Mouse (Mus musculus): ENCODE data around the gene Pnpla5. TPM values are rescaled to one million over a fixed set of nuclear protein-coding genes. Genes with fewer than 3 reads are reported as not detected.
A peak's percentile ranks its signal among the peaks of the same experiment; 100 is the strongest.

Pnpla5 gene
- polyA plus RNA-seq, 1 experiment from 2014 or later, result not detected

GRCm38 (mm10) chr15:84126447-84126846 lies 3.5 kb upstream of the Pnpla5 start:
- ATAC-seq (replicated peaks; ENCODE audit: extremely low read depth, insufficient read depth, low FRiP score), result no peak
- Histone ChIP-seq H3K4me3 (ENCODE audit: low read length) (no peak overlapping the region), H3K4me1 (ENCODE audit: control insufficient read depth, insufficient read depth, low read length) (peaks cover 5% of the 10 kb centered on the region), H3K9me3 (replicated peaks; ENCODE audit: control insufficient read depth, low read length) (no peaks in the 10 kb centered on the region), H3K36me3 (ENCODE audit: control insufficient read depth, insufficient read depth) (no peaks in the 10 kb centered on the region), H3K27me3 (ENCODE audit: control insufficient read depth, insufficient read depth, low read length) (0 out of 2 replicates have a peak, but pooled peaks cover 2% of the 10 kb centered on the region), H3K27ac (ENCODE audit: low read length) (no peak overlapping the region), H3K4me2 (ENCODE audit: low read depth, low read length) (no peak overlapping the region), H3K9ac (ENCODE audit: low read length) (no peak overlapping the region)
- 60% methylated on average over 4 of the region's 4 CpGs for WGBS

- no peak overlapping the region for H3K9ac ChIP-seq (ENCODE audit: low read length)
- 0 out of 2 replicates have a peak, but pooled peaks cover 4% of the 10 kb centered on the region for H3K27me3 ChIP-seq (ENCODE audit: control insufficient read depth, insufficient read depth, low read length)
- no peak overlapping the region for H3K4me3 ChIP-seq (ENCODE audit: low read length)
- no peak for ATAC-seq (replicated peaks; ENCODE audit: extremely low read depth, insufficient read depth, low FRiP score)
- 56% methylated on average over 7 of the region's 7 CpGs for WGBS
- H3K9me3 ChIP-seq (replicated peaks; ENCODE audit: control insufficient read depth, low read length), result no peaks in the 10 kb centered on the region
- H3K4me1 ChIP-seq (ENCODE audit: control insufficient read depth, insufficient read depth, low read length), result no peaks in the 10 kb centered on the region
- H3K4me2 ChIP-seq (ENCODE audit: low read depth, low read length), result no peak overlapping the region
- no peak overlapping the region for H3K27ac ChIP-seq (ENCODE audit: low read length)
- H3K36me3 ChIP-seq (ENCODE audit: control insufficient read depth, insufficient read depth), result no peaks in the 10 kb centered on the region
Measured at GRCm38 (mm10) chr15:84124086-84124485, 1.1 kb upstream of the Pnpla5 start.

GRCm38 (mm10) chr15:84121036-84121435 lies 1.9 kb downstream of the Pnpla5 start:
- Histone ChIP-seq H3K4me2 (ENCODE audit: low read depth, low read length) (no peak overlapping the region), H3K36me3 (ENCODE audit: control insufficient read depth, insufficient read depth) (no peaks in the 10 kb centered on the region), H3K9ac (ENCODE audit: low read length) (no peak overlapping the region), H3K9me3 (replicated peaks; ENCODE audit: control insufficient read depth, low read length) (peaks cover 3% of the 10 kb centered on the region), H3K27ac (ENCODE audit: low read length) (no peak overlapping the region), H3K4me1 (ENCODE audit: control insufficient read depth, insufficient read depth, low read length) (no peaks in the 10 kb centered on the region), H3K27me3 (ENCODE audit: control insufficient read depth, insufficient read depth, low read length) (0 out of 2 replicates have a peak, but pooled peaks cover 4% of the 10 kb centered on the region), H3K4me3 (ENCODE audit: low read length) (no peak overlapping the region)
- WGBS, result 62% methylated on average over 7 of the region's 7 CpGs
- no peak for ATAC-seq (replicated peaks; ENCODE audit: extremely low read depth, insufficient read depth, low FRiP score)

- no peak overlapping the region for H3K4me3 ChIP-seq (ENCODE audit: low read length)
Measured at GRCm38 (mm10) chr15:84120612-84121011, 2.4 kb downstream of the Pnpla5 start.

GRCm38 (mm10) chr15:84116466-84116865 lies 6.5 kb downstream of the Pnpla5 start:
- H3K27ac ChIP-seq (ENCODE audit: low read length), result no peak overlapping the region
- H3K9ac ChIP-seq (ENCODE audit: low read length), result no peak overlapping the region
- no peak overlapping the region for H3K4me2 ChIP-seq (ENCODE audit: low read depth, low read length)
- H3K36me3 ChIP-seq (ENCODE audit: control insufficient read depth, insufficient read depth), result no peaks in the 10 kb centered on the region
- 87% methylated on average over 1 of the region's 1 CpGs for WGBS
- no peak overlapping the region for H3K4me3 ChIP-seq (ENCODE audit: low read length)
- no peaks in the 10 kb centered on the region for H3K4me1 ChIP-seq (ENCODE audit: control insufficient read depth, insufficient read depth, low read length)
- no peak for ATAC-seq (replicated peaks; ENCODE audit: extremely low read depth, insufficient read depth, low FRiP score)
- peaks cover 3% of the 10 kb centered on the region for H3K9me3 ChIP-seq (replicated peaks; ENCODE audit: control insufficient read depth, low read length)
- peaks cover 5% of the 10 kb centered on the region; the same call in 1 of the 2 replicates for H3K27me3 ChIP-seq (ENCODE audit: control insufficient read depth, insufficient read depth, low read length)

More at GRCm38 (mm10) chr15:84120612-84121011, 2.4 kb downstream of the Pnpla5 start:
- Histone ChIP-seq H3K9ac (ENCODE audit: low read length) (no peak overlapping the region), H3K9me3 (replicated peaks; ENCODE audit: control insufficient read depth, low read length) (peaks cover 3% of the 10 kb centered on the region), H3K27ac (ENCODE audit: low read length) (no peak overlapping the region), H3K4me2 (ENCODE audit: low read depth, low read length) (no peak overlapping the region), H3K36me3 (ENCODE audit: control insufficient read depth, insufficient read depth) (no peaks in the 10 kb centered on the region), H3K4me1 (ENCODE audit: control insufficient read depth, insufficient read depth, low read length) (no peaks in the 10 kb centered on the region), H3K27me3 (ENCODE audit: control insufficient read depth, insufficient read depth, low read length) (0 out of 2 replicates have a peak, but pooled peaks cover 4% of the 10 kb centered on the region)
- no peak for ATAC-seq (replicated peaks; ENCODE audit: extremely low read depth, insufficient read depth, low FRiP score)
- 24% methylated on average over 6 of the region's 6 CpGs for WGBS

GRCm38 (mm10) chr15:84115727-84116126 lies 7.2 kb downstream of the Pnpla5 start:
- peaks cover 3% of the 10 kb centered on the region for H3K9me3 ChIP-seq (replicated peaks; ENCODE audit: control insufficient read depth, low read length)
- no peak overlapping the region for H3K9ac ChIP-seq (ENCODE audit: low read length)
- H3K36me3 ChIP-seq (ENCODE audit: control insufficient read depth, insufficient read depth), result no peaks in the 10 kb centered on the region
- no peaks in the 10 kb centered on the region for H3K4me1 ChIP-seq (ENCODE audit: control insufficient read depth, insufficient read depth, low read length)
- peaks cover 5% of the 10 kb centered on the region; the same call in 1 of the 2 replicates for H3K27me3 ChIP-seq (ENCODE audit: control insufficient read depth, insufficient read depth, low read length)
- ATAC-seq (replicated peaks; ENCODE audit: extremely low read depth, insufficient read depth, low FRiP score), result no peak
- H3K27ac ChIP-seq (ENCODE audit: low read length), result no peak overlapping the region
- H3K4me2 ChIP-seq (ENCODE audit: low read depth, low read length), result no peak overlapping the region
- WGBS, result 60% methylated on average over 5 of the region's 5 CpGs
- no peak overlapping the region for H3K4me3 ChIP-seq (ENCODE audit: low read length)

GRCm38 (mm10) chr15:84113873-84114272 lies 9.1 kb downstream of the Pnpla5 start:
- H3K4me3 ChIP-seq (ENCODE audit: low read length), result no peak overlapping the region
- H3K36me3 ChIP-seq (ENCODE audit: control insufficient read depth, insufficient read depth), result no peaks in the 10 kb centered on the region
- ATAC-seq (replicated peaks; ENCODE audit: extremely low read depth, insufficient read depth, low FRiP score), result no peak
- no peaks in the 10 kb centered on the region for H3K4me1 ChIP-seq (ENCODE audit: control insufficient read depth, insufficient read depth, low read length)
- no peak overlapping the region for H3K9ac ChIP-seq (ENCODE audit: low read length)
- H3K27ac ChIP-seq (ENCODE audit: low read length), result no peak overlapping the region
- H3K9me3 ChIP-seq (replicated peaks; ENCODE audit: control insufficient read depth, low read length), result peaks cover 3% of the 10 kb centered on the region
- peaks cover 3% of the 10 kb centered on the region; the same call in 1 of the 2 replicates for H3K27me3 ChIP-seq (ENCODE audit: control insufficient read depth, insufficient read depth, low read length)
- H3K4me2 ChIP-seq (ENCODE audit: low read depth, low read length), result no peak overlapping the region
- WGBS, result 62% methylated on average over 6 of the region's 6 CpGs

- Histone ChIP-seq H3K27me3 (ENCODE audit: control insufficient read depth, insufficient read depth, low read length) (peaks cover 48% of the 10 kb centered on the region), H3K4me1 (ENCODE audit: control insufficient read depth, insufficient read depth, low read length) (peaks cover 5% of the 10 kb centered on the region; the same call in 1 of the 2 replicates), H3K4me2 (ENCODE audit: low read depth, low read length) (no peak overlapping the region), H3K4me3 (ENCODE audit: low read length) (no peak overlapping the region), H3K36me3 (ENCODE audit: control insufficient read depth, insufficient read depth) (no peaks in the 10 kb centered on the region), H3K9me3 (replicated peaks; ENCODE audit: control insufficient read depth, low read length) (no peaks in the 10 kb centered on the region), H3K9ac (ENCODE audit: low read length) (no peak overlapping the region), H3K27ac (ENCODE audit: low read length) (no peak overlapping the region)
- ATAC-seq (replicated peaks; ENCODE audit: extremely low read depth, insufficient read depth, low FRiP score), result no peak
- whole genome bisulfite sequencing, result 7% methylated on average over 13 of the region's 13 CpGs
Measured at GRCm38 (mm10) chr15:84108899-84109298, 14.1 kb downstream of the Pnpla5 start.

GRCm38 (mm10) chr15:84105924-84106500 lies 17.0 kb downstream of the Pnpla5 start:
- ATAC-seq (replicated peaks; ENCODE audit: extremely low read depth, insufficient read depth, low FRiP score), result no peak
- WGBS, result 14% methylated on average over 12 of the region's 12 CpGs
- peaks cover 50% of the 10 kb centered on the region for H3K27me3 ChIP-seq (ENCODE audit: control insufficient read depth, insufficient read depth, low read length)

More at GRCm38 (mm10) chr15:84105924-84106500, 17.0 kb downstream of the Pnpla5 start:
- Histone ChIP-seq H3K9ac (ENCODE audit: low read length) (no peak overlapping the region), H3K9me3 (replicated peaks; ENCODE audit: control insufficient read depth, low read length) (no peaks in the 10 kb centered on the region), H3K36me3 (ENCODE audit: control insufficient read depth, insufficient read depth) (no peaks in the 10 kb centered on the region), H3K27ac (ENCODE audit: low read length) (no peak overlapping the region), H3K4me1 (ENCODE audit: control insufficient read depth, insufficient read depth, low read length) (peaks cover 5% of the 10 kb centered on the region; the same call in 1 of the 2 replicates), H3K4me2 (ENCODE audit: low read depth, low read length) (peak overlapping the region; percentile 77), H3K4me3 (ENCODE audit: low read length) (peak overlapping the region; percentile 52)

Measured in heart, embryonic 16.5 days (tissue).